Mouse (Mus musculus) cerebellum, adult 9-11 months (tissue): ENCODE data around the gene Acta1.

ENCODE experiments used
- DNase-seq: peaks from one replicate; pipeline ENCODE4 v3.0.0; 2022

Gene Acta1

GRCm38 (mm10) chr8:123882412-123882811 lies 12.1 kb downstream of the Acta1 start:
- no peak for DNase-seq

- no peak for DNase-seq
Observed at GRCm38 (mm10) chr8:123880821-123881350, 13.7 kb downstream of the Acta1 start.

- DNase-seq = no peak
Observed at GRCm38 (mm10) chr8:123880271-123880670, 14.3 kb downstream of the Acta1 start.

GRCm38 (mm10) chr8:123877865-123878264 lies 16.7 kb downstream of the Acta1 start:
- DNase-seq = no peak

- DNase-seq = no peak
Observed at GRCm38 (mm10) chr8:123874324-123874723, 20.2 kb downstream of the Acta1 start.

- no peak for DNase-seq
Observed at GRCm38 (mm10) chr8:123873364-123873763, 21.2 kb downstream of the Acta1 start.

GRCm38 (mm10) chr8:123872048-123872447 lies 22.5 kb downstream of the Acta1 start:
- peak; percentile 22 for DNase-seq

- DNase-seq = no peak
Observed at GRCm38 (mm10) chr8:123866971-123867370, 27.6 kb downstream of the Acta1 start.

- DNase-seq = no peak
Observed at GRCm38 (mm10) chr8:123865786-123866185, 28.8 kb downstream of the Acta1 start.

- no peak for DNase-seq
Observed at GRCm38 (mm10) chr8:123860386-123860785, 34.2 kb downstream of the Acta1 start.

- no peak for DNase-seq
Observed at GRCm38 (mm10) chr8:123859648-123860259, 34.8 kb downstream of the Acta1 start, which contains the start of gene Ccsap. Ccsap (minus strand) TSS chr8:123860209.

GRCm38 (mm10) chr8:123858941-123859647 lies 35.5 kb downstream of the Acta1 start:
- DNase-seq = peak; percentile 96

GRCm38 (mm10) chr8:123858574-123858940 lies 36.0 kb downstream of the Acta1 start:
- DNase-seq = no peak

GRCm38 (mm10) chr8:123857361-123857760 lies 37.2 kb downstream of the Acta1 start:
- DNase-seq = no peak

- DNase-seq = no peak
Observed at GRCm38 (mm10) chr8:123854733-123855475, 39.6 kb downstream of the Acta1 start.

GRCm38 (mm10) chr8:123854252-123854651 lies 40.3 kb downstream of the Acta1 start:
- no peak for DNase-seq

- peak; percentile 74 for DNase-seq
Observed at GRCm38 (mm10) chr8:123851590-123851989, 43.0 kb downstream of the Acta1 start.

GRCm38 (mm10) chr8:123849352-123849751 lies 45.2 kb downstream of the Acta1 start:
- no peak for DNase-seq

GRCm38 (mm10) chr8:123847546-123847945 lies 47.0 kb downstream of the Acta1 start:
- peak; percentile 78 for DNase-seq

GRCm38 (mm10) chr8:123846509-123846908 lies 48.0 kb downstream of the Acta1 start:
- no peak for DNase-seq

- peak; percentile 48 for DNase-seq
Observed at GRCm38 (mm10) chr8:123845991-123846390, 48.6 kb downstream of the Acta1 start.

- no peak for DNase-seq
Observed at GRCm38 (mm10) chr8:123845114-123845513, 49.4 kb downstream of the Acta1 start.

- no peak for DNase-seq
Observed at GRCm38 (mm10) chr8:123844341-123844740, 50.2 kb downstream of the Acta1 start.

- DNase-seq = no peak
Observed at GRCm38 (mm10) chr8:123842086-123842485, 52.5 kb downstream of the Acta1 start.
